Mouse (Mus musculus): Measurements from ENCODE around the gene Zdhhc14. TPM values are rescaled to one million over a fixed set of nuclear protein-coding genes. Genes with fewer than 3 reads are reported as not detected.

Gene Zdhhc14
- polyA plus RNA-seq, 1 experiment: 0.01 TPM

- no peak overlapping the region for H3K4me3 ChIP-seq (ENCODE audit: insufficient read depth, poor library complexity, severe bottlenecking)
- H3K79me3 ChIP-seq (ENCODE audit: low read depth): no peaks in the 10 kb centered on the region
- H3ac ChIP-seq (ENCODE audit: control insufficient read depth, insufficient read length, low read depth): no peak overlapping the region
- H3K36me3 ChIP-seq (ENCODE audit: control insufficient read depth, insufficient read depth): no peaks in the 10 kb centered on the region
- no peak for TF ChIP-seq MYOG (IDR thresholded peaks at IDR 0.05; ENCODE audit: control insufficient read depth, extremely low read depth, insufficient read length)
- TF ChIP-seq FOSL1 (IDR thresholded peaks at IDR 0.05; ENCODE audit: insufficient read depth, low read length, poor library complexity, severe bottlenecking): no peak
- no peak for TF ChIP-seq CEBPB (IDR thresholded peaks at IDR 0.05; ENCODE audit: low read depth)
- no peak for TF ChIP-seq USF1 (IDR thresholded peaks at IDR 0.05; ENCODE audit: low read depth)
- TF ChIP-seq CTCF (IDR thresholded peaks at IDR 0.05; ENCODE audit: control insufficient read depth, insufficient read depth, insufficient read length): no peak
- no peaks in the 10 kb centered on the region for H3K79me2 ChIP-seq (ENCODE audit: control insufficient read depth, insufficient read depth)
- peaks cover 55% of the 10 kb centered on the region for H3K27me3 ChIP-seq (ENCODE audit: control insufficient read depth, insufficient read depth, insufficient read length)
Observed at GRCm38 (mm10) chr17:5723601-5724189, 231.3 kb downstream of the Zdhhc14 start.

- Histone ChIP-seq H3K4me3 (ENCODE audit: insufficient read depth, poor library complexity, severe bottlenecking) (no peak overlapping the region), H3K36me3 (ENCODE audit: control insufficient read depth, insufficient read depth) (no peaks in the 10 kb centered on the region), H3K79me3 (ENCODE audit: low read depth) (no peaks in the 10 kb centered on the region), H3ac (ENCODE audit: control insufficient read depth, insufficient read length, low read depth) (no peak overlapping the region), H3K27me3 (ENCODE audit: control insufficient read depth, insufficient read depth, insufficient read length) (peaks cover 62% of the 10 kb centered on the region), H3K79me2 (ENCODE audit: control insufficient read depth, insufficient read depth) (no peaks in the 10 kb centered on the region)
- TF ChIP-seq CEBPB (IDR thresholded peaks at IDR 0.05; ENCODE audit: low read depth) (no peak), USF1 (IDR thresholded peaks at IDR 0.05; ENCODE audit: low read depth) (no peak), MAX (IDR thresholded peaks at IDR 0.05) (no peak), FOSL1 (IDR thresholded peaks at IDR 0.05; ENCODE audit: insufficient read depth, low read length, poor library complexity, severe bottlenecking) (no peak), MYOD1 (IDR thresholded peaks at IDR 0.05; ENCODE audit: control insufficient read depth, insufficient read length, low read depth) (no peak), MYOG (IDR thresholded peaks at IDR 0.05; ENCODE audit: control insufficient read depth, extremely low read depth, insufficient read length) (no peak), CTCF (IDR thresholded peaks at IDR 0.05; ENCODE audit: control insufficient read depth, insufficient read depth, insufficient read length) (no peak)
Observed at GRCm38 (mm10) chr17:5729587-5730125, 237.3 kb downstream of the Zdhhc14 start.

- H3K27me3 ChIP-seq (ENCODE audit: control insufficient read depth, insufficient read depth, insufficient read length): peaks cover 57% of the 10 kb centered on the region
- no peaks in the 10 kb centered on the region for H3K36me3 ChIP-seq (ENCODE audit: control insufficient read depth, insufficient read depth)
- no peak overlapping the region for H3K4me3 ChIP-seq (ENCODE audit: insufficient read depth, poor library complexity, severe bottlenecking)
- H3ac ChIP-seq (ENCODE audit: control insufficient read depth, insufficient read length, low read depth): no peak overlapping the region
- H3K79me2 ChIP-seq (ENCODE audit: control insufficient read depth, insufficient read depth): no peaks in the 10 kb centered on the region
- no peaks in the 10 kb centered on the region for H3K79me3 ChIP-seq (ENCODE audit: low read depth)
- no peak for TF ChIP-seq USF1 (IDR thresholded peaks at IDR 0.05; ENCODE audit: low read depth)
- TF ChIP-seq MAX (IDR thresholded peaks at IDR 0.05): no peak
- no peak for TF ChIP-seq MYOD1 (IDR thresholded peaks at IDR 0.05; ENCODE audit: control insufficient read depth, insufficient read length, low read depth)
- TF ChIP-seq CEBPB (IDR thresholded peaks at IDR 0.05; ENCODE audit: low read depth): no peak
- no peak for TF ChIP-seq FOSL1 (IDR thresholded peaks at IDR 0.05; ENCODE audit: insufficient read depth, low read length, poor library complexity, severe bottlenecking)
- TF ChIP-seq MYOG (IDR thresholded peaks at IDR 0.05; ENCODE audit: control insufficient read depth, extremely low read depth, insufficient read length): no peak
- no peak for TF ChIP-seq CTCF (IDR thresholded peaks at IDR 0.05; ENCODE audit: control insufficient read depth, insufficient read depth, insufficient read length)
Observed at GRCm38 (mm10) chr17:5730538-5730937, 238.2 kb downstream of the Zdhhc14 start.

- H3K27me3 ChIP-seq (ENCODE audit: control insufficient read depth, insufficient read depth, insufficient read length): peaks cover 45% of the 10 kb centered on the region
- no peak overlapping the region for H3K4me3 ChIP-seq (ENCODE audit: insufficient read depth, poor library complexity, severe bottlenecking)
- TF ChIP-seq MYOD1 (IDR thresholded peaks at IDR 0.05; ENCODE audit: control insufficient read depth, insufficient read length, low read depth): no peak
- TF ChIP-seq MYOG (IDR thresholded peaks at IDR 0.05; ENCODE audit: control insufficient read depth, extremely low read depth, insufficient read length): no peak
- no peak for TF ChIP-seq MAX (IDR thresholded peaks at IDR 0.05)
- no peak for TF ChIP-seq FOSL1 (IDR thresholded peaks at IDR 0.05; ENCODE audit: insufficient read depth, low read length, poor library complexity, severe bottlenecking)
- TF ChIP-seq CTCF (IDR thresholded peaks at IDR 0.05; ENCODE audit: control insufficient read depth, insufficient read depth, insufficient read length): no peak
- no peak for TF ChIP-seq CEBPB (IDR thresholded peaks at IDR 0.05; ENCODE audit: low read depth)
- TF ChIP-seq USF1 (IDR thresholded peaks at IDR 0.05; ENCODE audit: low read depth): no peak
- H3K79me2 ChIP-seq (ENCODE audit: control insufficient read depth, insufficient read depth): no peaks in the 10 kb centered on the region
- no peaks in the 10 kb centered on the region for H3K36me3 ChIP-seq (ENCODE audit: control insufficient read depth, insufficient read depth)
- no peak overlapping the region for H3ac ChIP-seq (ENCODE audit: control insufficient read depth, insufficient read length, low read depth)
- no peaks in the 10 kb centered on the region for H3K79me3 ChIP-seq (ENCODE audit: low read depth)
Observed at GRCm38 (mm10) chr17:5733400-5733799, 241.0 kb downstream of the Zdhhc14 start.

GRCm38 (mm10) chr17:5741061-5741460, 248.7 kb downstream of the Zdhhc14 start:
- Histone ChIP-seq H3K79me2 (ENCODE audit: control insufficient read depth, insufficient read depth) (no peaks in the 10 kb centered on the region), H3K79me3 (ENCODE audit: low read depth) (no peaks in the 10 kb centered on the region), H3K27me3 (ENCODE audit: control insufficient read depth, insufficient read depth, insufficient read length) (peaks cover 11% of the 10 kb centered on the region), H3K4me3 (ENCODE audit: insufficient read depth, poor library complexity, severe bottlenecking) (no peak overlapping the region), H3K36me3 (ENCODE audit: control insufficient read depth, insufficient read depth) (no peaks in the 10 kb centered on the region), H3ac (ENCODE audit: control insufficient read depth, insufficient read length, low read depth) (no peak overlapping the region)
- TF ChIP-seq FOSL1 (IDR thresholded peaks at IDR 0.05; ENCODE audit: insufficient read depth, low read length, poor library complexity, severe bottlenecking) (no peak), MYOD1 (IDR thresholded peaks at IDR 0.05; ENCODE audit: control insufficient read depth, insufficient read length, low read depth) (no peak), MYOG (IDR thresholded peaks at IDR 0.05; ENCODE audit: control insufficient read depth, extremely low read depth, insufficient read length) (no peak), CEBPB (IDR thresholded peaks at IDR 0.05; ENCODE audit: low read depth) (no peak), USF1 (IDR thresholded peaks at IDR 0.05; ENCODE audit: low read depth) (no peak), MAX (IDR thresholded peaks at IDR 0.05) (no peak), CTCF (IDR thresholded peaks at IDR 0.05; ENCODE audit: control insufficient read depth, insufficient read depth, insufficient read length) (no peak)

All from C2C12 (cell line).